Mouse (Mus musculus): ENCODE results near the gene Ms4a15. TPM values are rescaled to one million over a fixed set of nuclear protein-coding genes. Genes with fewer than 3 reads are reported as not detected.

Ms4a15 gene
- total RNA-seq (2022), result not detected

GRCm38 (mm10) chr19:10993150-10993549, at the start of gene Ms4a15:
TSS of gene Ms4a15 (minus strand) at chr19:10993250.
- no peak for DNase-seq (ENCODE audit: low spot score in 2 of 2)

- DNase-seq (ENCODE audit: low spot score in 2 of 2), result no peak
Measured at GRCm38 (mm10) chr19:11037570-11037969, 44.5 kb upstream of the Ms4a15 start.

- no peak for DNase-seq (ENCODE audit: low spot score in 2 of 2)
Measured at GRCm38 (mm10) chr19:11022382-11022781, 29.3 kb upstream of the Ms4a15 start.

- DNase-seq (ENCODE audit: low spot score in 2 of 2), result no peak
Measured at GRCm38 (mm10) chr19:11017891-11018290, 24.8 kb upstream of the Ms4a15 start, which contains the start of gene Ms4a18. TSS of gene Ms4a18 (minus strand) at chr19:11018031.

- DNase-seq (ENCODE audit: low spot score in 2 of 2), result no peak
Measured at GRCm38 (mm10) chr19:11017251-11017650, 24.2 kb upstream of the Ms4a15 start.

GRCm38 (mm10) chr19:11015998-11016397, 22.9 kb upstream of the Ms4a15 start:
- DNase-seq (ENCODE audit: low spot score in 2 of 2), result no peak

GRCm38 (mm10) chr19:11015468-11015867, 22.4 kb upstream of the Ms4a15 start:
- DNase-seq (ENCODE audit: low spot score in 2 of 2), result no peak

- no peak for DNase-seq (ENCODE audit: low spot score in 2 of 2)
Measured at GRCm38 (mm10) chr19:10991911-10992310, 1.1 kb downstream of the Ms4a15 start.

- no peak for DNase-seq (ENCODE audit: low spot score in 2 of 2)
Measured at GRCm38 (mm10) chr19:10990751-10991150, 2.3 kb downstream of the Ms4a15 start.

- no peak for DNase-seq (ENCODE audit: low spot score in 2 of 2)
Measured at GRCm38 (mm10) chr19:10988563-10988962, 4.5 kb downstream of the Ms4a15 start.

GRCm38 (mm10) chr19:10985889-10986288, 7.2 kb downstream of the Ms4a15 start:
- no peak for DNase-seq (ENCODE audit: low spot score in 2 of 2)

- DNase-seq (ENCODE audit: low spot score in 2 of 2), result no peak
Measured at GRCm38 (mm10) chr19:10984551-10984950, 8.5 kb downstream of the Ms4a15 start.

- no peak for DNase-seq (ENCODE audit: low spot score in 2 of 2)
Measured at GRCm38 (mm10) chr19:10983146-10983545, 9.9 kb downstream of the Ms4a15 start.

GRCm38 (mm10) chr19:10980210-10980609, 12.8 kb downstream of the Ms4a15 start:
- no peak for DNase-seq (ENCODE audit: low spot score in 2 of 2)

GRCm38 (mm10) chr19:10979184-10980168, 13.6 kb downstream of the Ms4a15 start:
- DNase-seq (ENCODE audit: low spot score in 2 of 2), result peak; percentile 25 to 68

- no peak for DNase-seq (ENCODE audit: low spot score in 2 of 2)
Measured at GRCm38 (mm10) chr19:10976318-10976717, 16.7 kb downstream of the Ms4a15 start.

- no peak for DNase-seq (ENCODE audit: low spot score in 2 of 2)
Measured at GRCm38 (mm10) chr19:10975187-10975586, 17.9 kb downstream of the Ms4a15 start.

- no peak for DNase-seq (ENCODE audit: low spot score in 2 of 2)
Measured at GRCm38 (mm10) chr19:10974238-10974865, 18.7 kb downstream of the Ms4a15 start, which contains the start of gene Ms4a10. TSS of gene Ms4a10 (minus strand) at chr19:10974670.

- no peak for DNase-seq (ENCODE audit: low spot score in 2 of 2)
Measured at GRCm38 (mm10) chr19:10973187-10973586, 19.9 kb downstream of the Ms4a15 start.

GRCm38 (mm10) chr19:10972660-10973059, 20.4 kb downstream of the Ms4a15 start:
- no peak for DNase-seq (ENCODE audit: low spot score in 2 of 2)

GRCm38 (mm10) chr19:10970457-10970856, 22.6 kb downstream of the Ms4a15 start:
- DNase-seq (ENCODE audit: low spot score in 2 of 2), result no peak

GRCm38 (mm10) chr19:10968578-10968977, 24.5 kb downstream of the Ms4a15 start:
- DNase-seq (ENCODE audit: low spot score in 2 of 2), result no peak
